Mouse (Mus musculus): ENCODE measurements at regions not wholly inside any gene's neighbourhood (a gene's known extent, or its start where the extent isn't known, plus 50 kb on each side); places are given as distances from the start of the nearest gene placed in this dataset.

- DNase-seq, result no peak
- intact Hi-C loops (cut with DNase I), result no loop called here
These were observed 130.2 kb downstream of the Gm10283 start for GRCm38 (mm10) chr8:60372681-60373398.

- intact Hi-C loops (cut with DNase I), result no loop called here
- no peak for DNase-seq
These were observed 154.7 kb downstream of the Gm10283 start for GRCm38 (mm10) chr8:60348291-60348690.

- intact Hi-C loops (cut with DNase I), result no loop called here
These were observed 157.1 kb downstream of the Gm10283 start for GRCm38 (mm10) chr8:60345830-60346420.

GRCm38 (mm10) chr8:60315478-60315877 lies 187.5 kb downstream of the Gm10283 start:
- no peak for DNase-seq
- intact Hi-C loops (cut with DNase I), result no loop called here

More at GRCm38 (mm10) chr8:60345830-60346420, 157.1 kb downstream of the Gm10283 start:
- DNase-seq, result no peak

GRCm38 (mm10) chr8:60313977-60314854 lies 188.8 kb downstream of the Gm10283 start:
- no peak for DNase-seq
- intact Hi-C loops (cut with DNase I), result no loop called here

- intact Hi-C loops (cut with DNase I), result no loop called here
- no peak for DNase-seq
These were observed 192.9 kb downstream of the Gm10283 start for GRCm38 (mm10) chr8:60310136-60310535.

- DNase-seq, result no peak
- intact Hi-C loops (cut with DNase I), result no loop called here
These were observed 201.7 kb downstream of the Gm10283 start for GRCm38 (mm10) chr8:60301282-60301681.

- no peak for DNase-seq
- intact Hi-C loops (cut with DNase I), result no loop called here
These were observed 225.7 kb downstream of the Gm10283 start for GRCm38 (mm10) chr8:60277211-60277801.

- intact Hi-C loops (cut with DNase I), result no loop called here
- DNase-seq, result peak; percentile 19 to 47
These were observed 252.7 kb downstream of the Gm10283 start for GRCm38 (mm10) chr8:60250341-60250740.

- intact Hi-C loops (cut with DNase I), result no loop called here
- no peak for DNase-seq
These were observed 253.3 kb downstream of the Gm10283 start for GRCm38 (mm10) chr8:60249704-60250103.

- intact Hi-C loops (cut with DNase I), result no loop called here
- DNase-seq, result no peak
These were observed 255.4 kb downstream of the Gm10283 start for GRCm38 (mm10) chr8:60247601-60248000.

- intact Hi-C loops (cut with DNase I), result no loop called here
- DNase-seq, result no peak
These were observed 261.6 kb downstream of the Gm10283 start for GRCm38 (mm10) chr8:60241366-60241765.

- DNase-seq, result no peak
These were observed 282.1 kb downstream of the Gm10283 start for GRCm38 (mm10) chr8:60220946-60221345.

GRCm38 (mm10) chr8:60195641-60196040 lies 307.4 kb downstream of the Gm10283 start:
- intact Hi-C loops (cut with DNase I), result no loop called here
- no peak for DNase-seq

More at GRCm38 (mm10) chr8:60220946-60221345, 282.1 kb downstream of the Gm10283 start:
- intact Hi-C loops (cut with DNase I), result no loop called here

GRCm38 (mm10) chr8:60167716-60168272 lies 335.2 kb downstream of the Gm10283 start:
- DNase-seq, result no peak
- intact Hi-C loops (cut with DNase I), result no loop called here
